Mouse (Mus musculus): ENCODE data around the gene Eml5. TPM values are rescaled to one million over a fixed set of nuclear protein-coding genes. Genes with fewer than 3 reads are reported as not detected.

Gene Eml5
- polyA plus RNA-seq, 1 experiment from 2014 or later = 19.4 TPM

DNA sequence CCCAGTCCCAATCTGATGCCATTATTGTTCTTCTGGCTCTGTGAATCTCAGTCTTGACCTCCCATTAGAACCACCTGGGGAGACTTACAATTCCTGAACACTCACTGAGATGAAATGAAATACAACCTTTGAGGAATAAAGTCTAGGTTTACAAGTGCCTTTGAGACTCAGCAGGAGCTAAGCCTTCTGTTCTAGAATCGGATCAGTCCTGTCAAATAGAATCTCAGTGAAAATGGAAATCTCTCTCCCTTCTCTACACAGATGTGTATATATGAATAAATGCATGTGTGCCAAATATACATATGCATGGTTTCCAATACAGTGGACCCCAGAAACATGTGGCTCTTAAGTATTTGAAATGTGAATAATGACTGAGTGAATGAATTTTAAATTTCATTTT lies 22.6 kb downstream of the Eml5 start:
- Histone ChIP-seq H3K36me3 (peaks cover 17% of the 10 kb centered on the region), H3K27me3 (ENCODE audit: low read depth, poor library complexity, severe bottlenecking) (no peaks in the 10 kb centered on the region), H3K4me3 (no peak overlapping the region), H3K9me3 (replicated peaks) (no peaks in the 10 kb centered on the region), H3K27ac (replicated peaks) (no peak overlapping the region), H3K4me1 (peaks cover 6% of the 10 kb centered on the region; the same call in 1 of the 2 replicates)
- no peak for DNase-seq (ENCODE audit: low spot score)
- 44% methylated on average over 1 of the region's 1 CpGs for WGBS

GRCm38 (mm10) chr12:98875216-98875615 lies 26.1 kb downstream of the Eml5 start:
- H3K36me3 ChIP-seq = peaks cover 33% of the 10 kb centered on the region
- no peaks in the 10 kb centered on the region for H3K9me3 ChIP-seq (replicated peaks)
- H3K27ac ChIP-seq (replicated peaks) = no peak overlapping the region
- H3K4me1 ChIP-seq = peaks cover 6% of the 10 kb centered on the region; the same call in 1 of the 2 replicates
- WGBS = 73% methylated on average over 2 of the region's 2 CpGs
- no peak for DNase-seq (ENCODE audit: low spot score)
- no peak overlapping the region for H3K4me3 ChIP-seq
- no peaks in the 10 kb centered on the region for H3K27me3 ChIP-seq (ENCODE audit: low read depth, poor library complexity, severe bottlenecking)

GRCm38 (mm10) chr12:98872836-98873235 lies 28.4 kb downstream of the Eml5 start:
- H3K9me3 ChIP-seq (replicated peaks) = no peaks in the 10 kb centered on the region
- 96% methylated on average over 10 of the region's 10 CpGs for WGBS
- H3K36me3 ChIP-seq = peaks cover 54% of the 10 kb centered on the region
- no peak overlapping the region for H3K4me3 ChIP-seq
- no peak for DNase-seq (ENCODE audit: low spot score)
- H3K4me1 ChIP-seq = no peaks in the 10 kb centered on the region
- H3K27ac ChIP-seq (replicated peaks) = no peak overlapping the region
- no peaks in the 10 kb centered on the region for H3K27me3 ChIP-seq (ENCODE audit: low read depth, poor library complexity, severe bottlenecking)

DNA sequence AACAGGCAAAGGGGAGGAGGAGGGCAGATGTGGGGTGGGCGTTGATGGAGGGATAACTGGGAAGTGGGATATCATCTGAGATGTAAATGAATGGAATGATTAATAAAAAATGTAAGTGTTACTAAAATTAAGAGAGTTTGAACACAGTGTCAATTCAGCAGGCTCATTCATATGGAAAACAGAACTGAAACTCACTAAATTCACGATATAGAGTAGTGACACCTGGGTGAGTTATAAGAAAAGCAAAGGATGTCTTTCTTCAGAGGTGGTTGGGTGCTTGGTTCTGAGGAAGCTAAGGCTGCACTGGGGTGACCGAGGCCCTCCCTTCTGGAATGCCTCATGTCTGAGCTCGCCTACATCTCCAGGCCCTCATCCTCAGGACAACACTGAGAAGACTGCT lies 37.8 kb downstream of the Eml5 start:
- H3K36me3 ChIP-seq = peaks cover 97% of the 10 kb centered on the region
- no peak for DNase-seq (ENCODE audit: low spot score)
- 93% methylated on average over 4 of the region's 4 CpGs for WGBS
- H3K9me3 ChIP-seq (replicated peaks) = no peaks in the 10 kb centered on the region; the same call in 1 of the 2 replicates
- no peaks in the 10 kb centered on the region for H3K27me3 ChIP-seq (ENCODE audit: low read depth, poor library complexity, severe bottlenecking)
- H3K4me3 ChIP-seq = no peak overlapping the region
- H3K27ac ChIP-seq (replicated peaks) = no peak overlapping the region
- H3K4me1 ChIP-seq = no peaks in the 10 kb centered on the region

DNA sequence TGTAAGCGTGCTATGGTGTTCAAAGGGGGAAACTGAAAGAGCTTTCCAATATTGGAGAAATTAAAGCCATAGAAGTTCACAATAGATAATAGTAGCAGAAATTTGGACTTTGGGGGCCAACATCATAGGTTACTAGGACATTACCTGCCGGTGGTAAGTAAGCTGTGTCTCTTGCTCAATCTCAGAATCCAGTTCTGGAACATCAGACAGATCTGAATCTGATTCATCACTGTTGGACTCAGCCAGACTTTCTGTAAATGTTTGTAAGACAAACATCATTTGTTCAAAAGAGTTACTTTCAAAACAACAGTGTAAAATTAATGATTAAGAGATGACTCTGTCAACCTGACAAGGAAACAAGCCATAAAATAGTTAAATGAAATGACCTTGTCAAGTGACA lies 41.0 kb downstream of the Eml5 start:
- peaks cover 74% of the 10 kb centered on the region for H3K36me3 ChIP-seq
- H3K27ac ChIP-seq (replicated peaks) = no peak overlapping the region
- H3K27me3 ChIP-seq (ENCODE audit: low read depth, poor library complexity, severe bottlenecking) = no peaks in the 10 kb centered on the region
- 84% methylated on average over 2 of the region's 2 CpGs for WGBS
- no peak for DNase-seq (ENCODE audit: low spot score)
- no peaks in the 10 kb centered on the region; the same call in 1 of the 2 replicates for H3K9me3 ChIP-seq (replicated peaks)
- H3K4me1 ChIP-seq = no peaks in the 10 kb centered on the region
- H3K4me3 ChIP-seq = no peak overlapping the region

DNA sequence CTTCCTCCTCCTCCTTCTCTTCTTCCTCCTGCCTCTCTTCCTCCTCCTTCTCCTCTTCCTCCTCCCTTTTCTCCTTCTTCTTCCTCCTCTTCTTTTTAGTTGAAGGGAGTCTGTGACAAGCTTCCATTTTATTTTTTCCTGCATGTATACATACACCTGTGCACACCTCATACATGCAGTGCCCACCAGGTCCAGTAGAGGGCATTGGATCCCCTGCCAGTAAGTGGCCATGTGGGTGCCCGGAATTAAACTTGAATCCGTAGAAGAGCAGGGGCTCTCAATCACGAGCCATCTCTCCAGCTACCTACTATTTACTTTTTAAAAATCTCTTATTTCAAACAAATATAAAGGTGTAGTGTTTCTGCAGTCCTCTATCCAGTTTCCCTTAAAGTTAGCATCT lies 50.5 kb downstream of the Eml5 start:
- H3K27me3 ChIP-seq (ENCODE audit: low read depth, poor library complexity, severe bottlenecking) = no peaks in the 10 kb centered on the region
- no peak overlapping the region for H3K4me3 ChIP-seq
- H3K36me3 ChIP-seq = peaks cover 53% of the 10 kb centered on the region
- peak; percentile 30 for DNase-seq (ENCODE audit: low spot score)
- no peak overlapping the region for H3K27ac ChIP-seq (replicated peaks)
- 50% methylated on average over 3 of the region's 3 CpGs for WGBS
- H3K4me1 ChIP-seq = no peaks in the 10 kb centered on the region
- no peaks in the 10 kb centered on the region for H3K9me3 ChIP-seq (replicated peaks)

DNA sequence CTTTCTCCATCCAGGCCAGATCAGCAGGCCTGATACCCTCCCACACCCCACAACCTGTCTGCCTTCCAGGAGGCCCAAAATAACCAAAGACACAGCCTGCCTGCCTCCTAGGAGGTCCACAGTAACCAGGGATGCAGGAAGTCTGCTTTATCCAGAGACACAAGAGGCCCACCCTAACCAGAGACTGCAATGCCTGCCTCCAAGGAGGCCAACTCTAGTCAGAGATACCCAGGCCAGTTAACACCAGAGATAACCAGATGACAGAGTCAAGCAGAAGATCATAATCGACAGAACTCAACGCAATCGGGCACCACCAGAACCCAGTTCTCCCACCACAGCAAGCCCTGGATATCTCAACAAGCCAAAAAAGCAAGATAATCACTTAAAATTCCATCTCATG lies 56.5 kb downstream of the Eml5 start:
- 90% methylated on average over 3 of the region's 3 CpGs for WGBS
- Histone ChIP-seq H3K36me3 (peaks cover 69% of the 10 kb centered on the region), H3K4me1 (no peaks in the 10 kb centered on the region), H3K4me3 (no peak overlapping the region), H3K27ac (replicated peaks) (no peak overlapping the region), H3K9me3 (replicated peaks) (no peaks in the 10 kb centered on the region), H3K27me3 (ENCODE audit: low read depth, poor library complexity, severe bottlenecking) (no peaks in the 10 kb centered on the region)
- no peak for DNase-seq (ENCODE audit: low spot score)

- H3K4me3 ChIP-seq = no peak overlapping the region
- H3K9me3 ChIP-seq (replicated peaks) = no peaks in the 10 kb centered on the region
- H3K27me3 ChIP-seq (ENCODE audit: low read depth, poor library complexity, severe bottlenecking) = no peaks in the 10 kb centered on the region
- H3K27ac ChIP-seq (replicated peaks) = no peak overlapping the region
- WGBS = 97% methylated on average over 3 of the region's 3 CpGs
- no peak for DNase-seq (ENCODE audit: low spot score)
- H3K4me1 ChIP-seq = no peaks in the 10 kb centered on the region
- peaks cover 60% of the 10 kb centered on the region for H3K36me3 ChIP-seq
Observed at GRCm38 (mm10) chr12:98840135-98840534, 61.1 kb downstream of the Eml5 start.

DNA sequence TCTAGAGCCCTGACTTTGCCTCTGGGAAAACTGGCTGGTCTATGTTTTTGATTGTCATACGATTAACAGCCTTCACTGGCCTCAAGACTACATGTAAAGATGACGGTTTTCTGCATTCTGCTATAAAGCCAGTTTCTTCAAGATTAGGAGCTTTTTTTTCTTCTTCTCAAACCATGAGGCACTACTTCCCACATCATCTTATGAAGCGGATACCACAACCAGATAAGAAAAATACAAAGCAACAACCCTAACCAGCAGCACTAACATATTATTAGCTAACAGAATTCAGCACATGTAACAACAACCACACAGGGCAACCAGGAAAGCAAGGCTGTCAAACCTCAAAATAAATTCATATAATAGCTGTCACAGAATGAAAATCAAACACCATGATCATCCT lies 63.3 kb downstream of the Eml5 start:
- DNase-seq (ENCODE audit: low spot score) = no peak
- peaks cover 73% of the 10 kb centered on the region for H3K36me3 ChIP-seq
- 96% methylated on average over 3 of the region's 3 CpGs for WGBS

GRCm38 (mm10) chr12:98835466-98835865 lies 65.8 kb downstream of the Eml5 start:
- H3K4me3 ChIP-seq = no peak overlapping the region
- 94% methylated on average over 2 of the region's 2 CpGs for WGBS
- peaks cover 72% of the 10 kb centered on the region for H3K36me3 ChIP-seq

More for the DNA sequence above, 63.3 kb downstream of the Eml5 start:
- H3K9me3 ChIP-seq (replicated peaks) = no peaks in the 10 kb centered on the region
- H3K27me3 ChIP-seq (ENCODE audit: low read depth, poor library complexity, severe bottlenecking) = no peaks in the 10 kb centered on the region
- H3K4me3 ChIP-seq = no peak overlapping the region
- no peaks in the 10 kb centered on the region for H3K4me1 ChIP-seq
- no peak overlapping the region for H3K27ac ChIP-seq (replicated peaks)

DNA sequence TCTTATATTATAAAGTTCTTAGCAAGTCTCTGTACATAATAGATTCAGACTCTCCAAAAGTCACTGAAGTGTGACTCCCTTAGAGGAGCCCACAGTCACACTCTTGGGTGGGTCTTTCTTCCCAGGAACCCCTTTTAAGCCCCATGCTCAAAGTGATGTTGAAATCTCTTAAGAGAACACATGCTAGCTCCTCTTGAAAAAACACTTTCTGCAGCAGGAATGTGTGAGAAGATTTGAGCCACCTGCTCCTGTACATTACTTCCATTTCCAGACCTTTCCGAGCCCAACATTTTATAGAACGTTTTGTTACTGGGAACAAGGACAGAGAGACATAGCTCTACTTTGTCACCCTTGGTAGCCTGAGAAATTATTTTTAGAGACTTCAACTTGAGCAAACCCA lies 66.4 kb downstream of the Eml5 start:
- Histone ChIP-seq H3K27me3 (ENCODE audit: low read depth, poor library complexity, severe bottlenecking) (no peaks in the 10 kb centered on the region), H3K27ac (replicated peaks) (no peak overlapping the region), H3K36me3 (peaks cover 71% of the 10 kb centered on the region), H3K4me1 (no peaks in the 10 kb centered on the region), H3K4me3 (no peak overlapping the region), H3K9me3 (replicated peaks) (no peaks in the 10 kb centered on the region)
- WGBS = 93% methylated on average over 2 of the region's 2 CpGs
- DNase-seq (ENCODE audit: low spot score) = no peak

More at GRCm38 (mm10) chr12:98835466-98835865, 65.8 kb downstream of the Eml5 start:
- no peak overlapping the region for H3K27ac ChIP-seq (replicated peaks)
- H3K9me3 ChIP-seq (replicated peaks) = no peaks in the 10 kb centered on the region
- no peaks in the 10 kb centered on the region for H3K4me1 ChIP-seq
- H3K27me3 ChIP-seq (ENCODE audit: low read depth, poor library complexity, severe bottlenecking) = no peaks in the 10 kb centered on the region
- DNase-seq (ENCODE audit: low spot score) = no peak

GRCm38 (mm10) chr12:98833901-98834300 lies 67.4 kb downstream of the Eml5 start:
- Histone ChIP-seq H3K9me3 (replicated peaks) (no peaks in the 10 kb centered on the region), H3K27me3 (ENCODE audit: low read depth, poor library complexity, severe bottlenecking) (no peaks in the 10 kb centered on the region), H3K36me3 (peaks cover 79% of the 10 kb centered on the region), H3K27ac (replicated peaks) (no peak overlapping the region), H3K4me3 (no peak overlapping the region), H3K4me1 (no peaks in the 10 kb centered on the region)
- no peak for DNase-seq (ENCODE audit: low spot score)
- 92% methylated on average over 1 of the region's 1 CpGs for whole genome bisulfite sequencing

DNA sequence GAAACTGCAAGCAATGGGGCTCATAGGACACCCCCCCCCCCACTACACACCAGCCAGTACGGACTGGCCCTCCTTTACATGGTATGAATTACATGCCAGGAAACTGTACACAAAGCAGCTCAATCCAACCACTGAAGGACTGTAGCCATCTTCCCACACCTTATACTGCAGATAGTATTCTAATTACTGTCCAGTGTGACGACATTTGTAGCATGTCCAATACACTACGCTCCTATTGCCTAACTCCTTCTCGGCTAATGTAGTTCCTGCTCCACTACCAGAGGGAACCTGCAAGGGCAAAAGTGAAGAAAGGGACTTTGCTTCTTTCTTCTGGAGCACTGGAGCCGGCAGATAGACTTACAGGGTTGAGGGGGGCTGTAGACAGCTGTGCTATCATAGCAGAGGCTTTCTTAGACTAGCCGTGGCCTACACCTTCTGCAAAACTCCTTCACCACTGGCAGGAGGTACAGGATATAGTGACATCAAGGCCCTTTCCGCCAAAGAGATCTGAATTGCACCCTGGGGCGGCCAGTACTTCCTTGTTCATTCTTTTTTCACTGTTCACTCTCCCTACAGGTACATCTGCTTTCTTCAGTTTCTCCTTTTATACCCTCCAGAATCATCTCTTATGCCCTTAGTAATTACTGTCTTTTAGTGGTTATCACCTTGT lies 68.2 kb downstream of the Eml5 start:
- H3K36me3 ChIP-seq = peaks cover 85% of the 10 kb centered on the region
- H3K9me3 ChIP-seq (replicated peaks) = no peaks in the 10 kb centered on the region
- no peaks in the 10 kb centered on the region for H3K4me1 ChIP-seq
- 89% methylated on average over 8 of the region's 8 CpGs for whole genome bisulfite sequencing
- no peaks in the 10 kb centered on the region for H3K27me3 ChIP-seq (ENCODE audit: low read depth, poor library complexity, severe bottlenecking)
- H3K4me3 ChIP-seq = no peak overlapping the region
- DNase-seq (ENCODE audit: low spot score) = no peak
- no peak overlapping the region for H3K27ac ChIP-seq (replicated peaks)

Data from midbrain, embryonic 10.5 days (tissue).